Mouse (Mus musculus) layer of hippocampus, adult 8-10 months (tissue): ENCODE results near the gene Ctnnb1. TPM values are rescaled to one million over a fixed set of nuclear protein-coding genes. Genes with fewer than 3 reads are reported as not detected.
"Not testable (repeated sequence)": the region's sequence is repeated elsewhere in the genome, so short reads cannot be mapped to it uniquely, and the experiment has no call there.

Experiments
- DNase-seq, 2 experiments: peaks; one replicate each; pipeline ENCODE4 v3.0.0; 2022; ENCODE audit warnings: low spot score in 2 of 2
- total RNA-seq, 4 experiments: library from RNA; stranded (reverse); gene quantifications; 2 replicates each; pipeline ENCODE4 v1.2.4; 2022

The Ctnnb1 gene
- total RNA-seq, result 100 to 1,000 TPM; 528 to 559 (median 551) TPM

DNA sequence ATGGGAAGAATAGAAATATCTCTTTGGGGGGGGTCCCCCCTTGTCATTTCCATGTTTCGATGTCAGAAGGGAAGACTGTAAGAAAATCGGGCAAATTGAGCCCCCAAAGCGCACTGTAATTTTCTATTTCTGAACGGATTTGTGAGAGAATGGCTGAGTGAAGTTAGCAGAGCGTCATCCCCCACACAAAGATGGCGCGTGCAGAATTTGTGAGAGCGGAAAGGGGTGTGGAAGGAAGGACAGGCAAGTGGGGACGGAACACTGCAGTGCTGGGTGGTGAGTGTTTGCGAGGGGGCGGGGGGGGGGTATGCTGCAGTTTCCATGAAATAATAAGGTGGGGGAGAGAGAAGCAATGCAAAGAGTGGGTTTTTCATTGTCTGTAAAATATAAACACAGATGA lies at the start of gene Ctnnb1:
Gene Ctnnb1, plus strand, starts transcription at position 136 of the 400 bp plus-strand sequence.
- no peak for DNase-seq

DNA sequence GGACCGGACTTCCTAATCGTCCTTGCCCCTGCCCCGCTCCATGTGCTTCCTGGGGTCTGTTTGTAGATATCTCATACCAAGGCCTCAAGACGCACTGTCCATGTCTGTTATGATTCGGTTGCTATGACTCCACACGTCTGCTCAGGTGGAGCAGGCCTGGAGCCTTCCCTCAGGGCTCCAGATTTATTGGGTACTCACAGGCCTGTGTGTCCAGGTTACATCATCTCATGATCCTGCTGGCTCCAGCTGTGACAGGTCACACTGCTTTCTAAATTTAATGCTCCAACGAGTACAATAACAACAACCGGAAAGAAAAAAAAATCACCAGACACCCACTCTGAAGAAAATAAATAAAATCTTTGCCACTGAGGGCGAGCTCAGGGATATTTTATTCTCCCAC lies 48.7 kb upstream of the Ctnnb1 start:
- no peak for DNase-seq

DNA sequence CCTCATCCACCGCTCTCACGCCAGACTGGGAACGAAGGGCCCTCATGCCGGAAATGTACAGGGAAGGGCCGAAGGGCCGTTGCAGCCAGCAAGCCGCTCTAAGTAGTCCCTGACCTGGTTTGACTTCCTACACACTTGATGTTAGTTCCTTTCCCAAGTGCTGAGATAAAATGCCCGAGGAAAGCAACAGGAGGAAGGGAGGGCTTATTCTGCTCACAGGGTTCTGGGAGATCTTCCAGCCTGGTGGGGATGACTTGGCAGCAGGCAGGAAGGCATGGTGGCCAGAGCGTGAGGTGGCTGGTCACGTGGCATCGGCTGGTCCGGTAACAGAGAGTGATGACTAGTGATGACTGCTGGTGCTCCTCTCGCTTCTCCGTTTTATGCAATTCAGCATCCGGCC lies 47.9 kb upstream of the Ctnnb1 start:
- DNase-seq, result no peak

DNA sequence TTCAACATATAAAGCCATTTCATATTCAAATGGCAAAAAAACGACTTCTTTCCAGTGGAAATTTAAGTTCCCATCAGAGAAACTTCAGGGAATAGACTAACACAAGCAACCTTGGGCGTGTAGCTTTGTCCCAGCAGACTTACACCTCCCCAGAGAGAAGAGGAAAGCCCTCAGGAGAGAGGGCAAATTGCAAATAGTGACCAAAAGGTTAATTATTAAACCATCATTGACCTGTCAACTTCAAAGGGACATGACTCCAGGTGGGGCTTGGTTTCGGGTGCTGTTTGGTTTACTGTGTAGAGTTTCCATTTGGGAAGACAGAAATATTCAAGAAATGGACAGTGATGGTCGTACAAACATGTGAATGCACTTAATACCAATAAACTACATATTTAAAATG lies 47.2 kb upstream of the Ctnnb1 start:
- DNase-seq, result no peak

DNA sequence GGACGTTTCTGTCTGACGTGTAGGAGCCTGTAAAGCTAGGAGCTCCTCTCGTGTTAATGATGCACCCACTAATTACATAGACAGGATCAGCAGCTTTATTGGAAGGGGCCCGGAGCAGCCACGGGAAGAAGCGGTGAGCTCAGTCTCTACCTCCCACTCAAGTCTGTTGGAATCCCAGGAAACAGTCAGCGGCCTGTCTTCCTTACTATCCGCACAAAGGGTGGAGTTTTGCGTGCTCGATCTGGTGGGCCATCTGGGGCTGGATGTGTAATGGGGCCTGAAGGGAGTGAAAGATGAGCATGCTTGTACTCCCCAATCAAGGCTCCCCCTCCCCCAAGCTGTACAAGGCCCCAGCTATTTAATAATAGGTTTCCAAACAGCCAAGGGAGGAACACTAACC lies 44.3 kb upstream of the Ctnnb1 start:
- peak; percentile 58 to 60 for DNase-seq

DNA sequence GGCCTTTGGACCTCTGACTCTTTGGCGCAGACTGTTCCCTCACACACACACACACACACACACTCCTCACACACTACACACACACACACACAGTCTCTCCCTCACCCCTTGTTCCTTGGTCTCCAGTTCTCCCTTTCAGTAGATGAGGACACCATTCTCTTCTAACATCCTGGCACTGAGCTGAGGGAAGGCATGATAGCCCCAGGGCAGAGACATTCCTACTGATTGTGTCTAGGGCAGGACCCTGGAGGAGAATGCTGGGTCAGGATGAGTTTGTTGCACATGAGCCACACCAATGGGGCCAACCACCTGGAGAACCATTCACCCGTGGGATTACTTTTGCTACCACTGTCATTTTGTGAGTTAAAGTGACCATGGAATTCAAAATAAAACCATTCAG lies 41.4 kb upstream of the Ctnnb1 start:
- no peak for DNase-seq

DNA sequence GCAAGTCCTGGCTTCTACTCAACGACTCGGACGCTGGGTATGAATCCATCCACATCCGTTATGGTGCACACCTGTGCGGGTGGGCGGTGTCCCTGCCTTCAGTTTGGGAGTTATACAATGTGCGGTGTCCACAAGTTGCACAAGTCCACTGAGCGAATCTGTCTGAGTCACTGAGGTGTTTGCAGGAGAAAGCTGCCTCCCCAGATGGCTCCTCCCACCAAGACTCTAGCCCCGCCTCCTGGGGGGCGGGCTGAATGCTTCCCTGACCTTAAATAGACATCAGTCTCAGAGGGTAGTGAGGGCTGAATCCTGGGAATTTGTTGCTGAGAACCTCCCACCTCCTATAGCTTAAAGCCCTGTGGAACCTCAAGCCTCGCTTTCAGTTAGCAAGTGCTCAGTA lies 35.6 kb upstream of the Ctnnb1 start:
- DNase-seq, result no peak

DNA sequence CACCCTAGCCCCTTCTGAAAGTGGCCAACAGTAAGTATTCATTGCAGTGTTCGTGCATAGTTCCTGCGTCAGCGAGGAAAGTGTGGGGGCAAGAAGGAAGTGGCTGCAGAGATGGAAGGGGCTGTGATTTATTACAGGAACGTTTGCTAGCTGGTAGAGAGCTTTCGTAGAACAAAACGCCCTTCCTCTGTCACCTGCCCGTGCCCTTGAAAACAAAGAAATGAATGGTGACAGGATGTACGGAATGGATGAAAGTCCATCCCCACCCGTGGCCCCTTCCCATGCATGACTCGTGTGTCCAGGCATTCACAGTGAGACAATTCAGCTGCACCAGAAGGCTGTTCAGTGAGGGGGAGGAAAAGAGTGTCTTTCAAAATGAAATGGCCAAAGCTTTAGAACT lies 35.0 kb upstream of the Ctnnb1 start:
- DNase-seq, result no peak

DNA sequence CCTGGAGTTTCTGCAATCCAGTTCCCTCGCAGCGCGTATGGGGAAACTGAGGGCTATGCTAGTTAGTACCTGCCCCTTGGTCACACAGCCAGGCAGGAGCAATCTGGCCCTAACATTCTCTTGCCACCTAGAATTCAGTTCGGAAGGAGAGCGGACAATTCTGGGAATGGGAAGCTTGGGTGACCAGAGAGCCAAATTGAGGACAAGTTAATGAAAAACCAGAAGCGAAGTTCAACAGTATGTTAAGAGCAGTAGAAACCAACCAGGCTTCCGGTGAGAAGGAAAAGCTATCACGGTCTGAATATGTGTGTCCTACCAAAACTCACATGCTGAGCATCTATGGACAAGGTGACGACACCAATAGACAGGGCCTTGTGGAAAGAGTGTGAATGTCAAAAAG lies 34.6 kb upstream of the Ctnnb1 start:
- no peak for DNase-seq

DNA sequence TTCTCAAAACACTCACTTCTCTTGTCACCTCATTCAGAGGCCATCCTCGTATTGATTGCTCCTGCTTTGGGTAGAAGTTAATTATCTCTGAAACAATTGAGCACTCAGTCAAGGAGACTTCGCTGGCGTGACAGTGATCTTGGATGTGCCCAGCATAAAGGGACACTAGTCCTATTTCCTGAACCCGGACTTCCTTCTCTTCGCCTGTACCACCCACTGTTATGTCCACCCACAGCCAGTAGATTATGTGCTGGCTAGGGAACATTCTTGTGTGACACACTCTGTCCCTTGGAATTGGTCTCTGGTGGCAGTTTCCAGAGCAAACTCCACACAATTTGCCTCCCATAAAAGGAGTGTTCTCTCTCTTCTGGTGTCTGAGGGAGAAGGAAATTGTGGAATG lies 32.5 kb upstream of the Ctnnb1 start:
- DNase-seq, result no peak

DNA sequence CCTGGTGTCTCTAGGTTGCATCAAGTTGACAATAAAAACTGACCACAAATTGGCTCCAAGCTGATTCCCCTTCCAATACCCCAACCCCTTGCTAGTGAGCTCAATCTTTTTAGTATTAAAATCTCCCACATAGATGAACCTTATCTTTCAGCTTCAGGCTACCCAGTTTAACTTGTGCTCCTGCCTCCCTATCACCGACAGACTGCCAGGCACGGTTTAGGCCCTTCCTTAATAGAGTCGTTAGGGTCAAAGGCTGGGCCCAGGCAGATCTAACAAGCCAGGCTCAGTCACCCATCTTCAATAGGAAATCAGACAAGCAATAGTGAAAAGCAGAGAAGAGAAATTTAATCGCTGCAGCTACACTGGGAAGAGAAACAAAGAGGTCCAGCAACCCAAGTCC lies 31.7 kb upstream of the Ctnnb1 start:
- no peak for DNase-seq

DNA sequence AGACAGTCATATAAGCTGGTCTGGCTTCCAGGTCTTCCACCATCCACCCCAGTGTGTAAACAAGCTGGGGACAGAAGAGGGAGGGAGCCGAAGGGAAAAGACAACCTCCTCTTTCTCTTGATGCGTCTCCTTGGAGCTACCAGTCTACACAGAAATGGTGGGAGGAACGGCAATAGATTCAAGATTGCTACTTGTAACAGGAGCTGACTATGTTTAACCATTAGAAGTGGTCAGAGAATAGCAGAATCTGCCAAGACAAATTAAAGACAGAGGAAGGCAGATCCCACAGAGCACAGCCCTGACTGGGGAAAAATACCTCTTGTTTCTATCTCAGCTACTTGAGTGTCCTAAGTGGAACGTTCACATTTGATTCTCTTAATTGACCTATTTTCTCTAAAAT lies 29.2 kb upstream of the Ctnnb1 start:
- no peak for DNase-seq

DNA sequence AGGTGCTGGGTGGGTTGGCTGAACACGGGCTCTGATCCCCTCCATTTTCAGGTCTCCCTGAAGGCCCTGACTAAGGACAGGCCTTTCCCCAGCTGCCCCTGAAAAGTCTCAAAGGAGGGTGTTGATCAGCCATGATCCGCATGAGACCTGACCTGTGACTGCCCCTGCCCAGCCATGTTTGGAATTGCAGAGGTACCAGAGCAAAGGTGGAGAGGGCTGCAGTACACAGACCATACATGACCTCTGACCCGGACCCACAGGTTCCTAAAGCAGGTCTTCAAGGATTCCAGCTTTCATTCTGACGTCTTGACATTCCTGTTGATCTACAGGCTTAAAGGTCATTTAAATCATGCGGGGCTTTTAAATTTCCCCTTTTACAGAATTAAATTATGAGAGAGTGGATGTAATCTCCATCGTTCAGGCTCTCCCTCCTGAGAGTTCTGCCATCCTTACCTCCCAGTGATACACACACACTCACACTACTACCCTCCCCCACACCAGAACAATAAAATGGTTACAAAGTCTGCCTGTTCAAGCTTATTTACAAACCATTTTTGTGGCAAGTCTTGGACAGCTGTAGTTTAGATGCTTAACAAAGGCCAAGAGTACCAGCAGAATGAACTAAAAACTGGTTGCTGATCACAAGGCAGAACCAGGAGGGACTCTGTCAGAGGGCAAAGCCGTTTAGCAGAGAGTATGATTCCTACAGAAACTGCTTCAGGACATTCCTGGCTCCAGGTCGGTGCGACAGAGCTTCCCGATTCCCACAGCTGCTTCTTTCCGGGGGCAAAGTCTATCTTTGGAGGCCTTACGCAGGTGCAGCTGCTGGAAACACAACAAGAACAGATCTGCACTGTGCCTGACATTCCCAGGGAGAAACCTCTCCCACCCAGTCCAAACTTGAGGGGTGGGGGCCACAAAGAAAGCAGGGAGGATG lies 28.4 kb upstream of the Ctnnb1 start:
- no peak for DNase-seq

DNA sequence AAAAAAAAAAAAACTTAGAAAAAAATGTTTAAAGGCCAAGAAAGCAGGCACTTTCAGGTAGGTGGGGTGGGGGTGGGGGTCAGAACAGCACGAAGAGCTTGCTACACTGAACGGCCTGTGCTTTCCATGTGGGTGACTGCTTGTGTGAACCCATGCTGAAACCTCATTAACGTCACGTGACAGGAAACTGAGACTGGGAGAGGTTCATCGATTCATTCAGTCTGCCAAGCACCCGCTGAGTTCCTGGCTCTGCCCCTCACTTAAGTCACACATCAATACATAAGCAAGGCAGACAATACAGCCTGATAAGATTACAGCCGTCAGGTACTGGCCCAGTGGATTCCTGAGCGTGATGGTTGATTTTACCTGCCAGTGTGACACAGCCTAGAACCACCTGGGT lies 26.5 kb upstream of the Ctnnb1 start:
- no peak for DNase-seq

DNA sequence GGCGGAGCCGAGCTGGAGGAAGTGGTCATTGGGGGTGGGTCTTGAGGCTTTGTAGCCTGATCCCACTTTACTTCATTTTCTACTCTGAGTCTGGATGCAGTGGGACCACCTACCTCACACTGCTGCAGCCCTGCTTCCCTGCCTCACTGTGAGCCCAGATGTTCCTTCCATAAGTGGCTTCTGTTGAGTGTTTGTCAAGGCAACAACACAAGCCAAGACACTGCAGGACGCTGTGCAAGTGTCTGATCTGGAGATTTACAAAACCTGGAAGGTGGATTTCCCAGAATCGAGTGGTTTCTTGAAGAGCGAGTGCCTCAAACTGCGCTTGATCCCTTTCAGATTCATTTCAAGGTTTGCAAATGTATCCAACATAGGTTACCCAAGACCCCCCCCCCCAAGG lies 20.6 kb upstream of the Ctnnb1 start:
- no peak for DNase-seq

DNA sequence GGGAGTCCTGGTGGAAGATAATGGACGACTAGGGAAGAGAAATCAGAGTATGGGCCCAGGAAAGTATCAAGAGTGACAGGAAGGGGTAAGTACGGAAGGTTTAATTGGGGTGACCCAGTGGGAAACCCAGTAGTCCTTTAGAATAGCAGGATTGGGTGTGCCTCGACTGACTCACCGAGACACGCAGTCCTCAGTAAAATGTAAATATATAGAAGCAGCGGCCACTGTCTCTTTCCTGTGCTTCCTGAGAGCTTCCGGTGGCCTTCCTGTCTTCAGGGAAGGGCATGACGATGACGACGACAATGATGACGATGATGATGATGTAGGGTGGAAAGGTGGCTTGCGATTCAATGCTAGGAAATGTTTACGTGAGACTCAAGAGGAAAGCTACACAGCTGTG lies 15.9 kb upstream of the Ctnnb1 start:
- DNase-seq, result no peak

DNA sequence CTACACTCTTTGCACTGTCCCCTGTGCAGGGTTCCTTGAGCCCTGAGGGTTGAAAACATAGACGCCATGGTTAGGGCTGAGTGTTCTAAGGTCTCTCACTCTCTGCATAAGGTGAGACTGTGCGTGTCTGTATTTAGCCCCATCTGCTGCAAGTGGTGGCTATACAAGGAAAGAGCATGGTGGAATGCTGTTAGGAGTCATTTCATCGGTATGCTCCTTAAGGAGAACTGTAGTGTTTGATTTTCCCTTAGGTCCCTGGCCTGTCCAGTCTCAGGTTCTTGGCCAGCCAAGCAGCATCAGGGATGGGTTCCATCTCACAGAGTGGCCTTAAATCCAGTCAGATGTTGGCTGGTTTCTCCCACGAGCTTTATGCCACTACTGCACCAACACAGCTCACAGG lies 14.6 kb upstream of the Ctnnb1 start:
- DNase-seq, result no peak

DNA sequence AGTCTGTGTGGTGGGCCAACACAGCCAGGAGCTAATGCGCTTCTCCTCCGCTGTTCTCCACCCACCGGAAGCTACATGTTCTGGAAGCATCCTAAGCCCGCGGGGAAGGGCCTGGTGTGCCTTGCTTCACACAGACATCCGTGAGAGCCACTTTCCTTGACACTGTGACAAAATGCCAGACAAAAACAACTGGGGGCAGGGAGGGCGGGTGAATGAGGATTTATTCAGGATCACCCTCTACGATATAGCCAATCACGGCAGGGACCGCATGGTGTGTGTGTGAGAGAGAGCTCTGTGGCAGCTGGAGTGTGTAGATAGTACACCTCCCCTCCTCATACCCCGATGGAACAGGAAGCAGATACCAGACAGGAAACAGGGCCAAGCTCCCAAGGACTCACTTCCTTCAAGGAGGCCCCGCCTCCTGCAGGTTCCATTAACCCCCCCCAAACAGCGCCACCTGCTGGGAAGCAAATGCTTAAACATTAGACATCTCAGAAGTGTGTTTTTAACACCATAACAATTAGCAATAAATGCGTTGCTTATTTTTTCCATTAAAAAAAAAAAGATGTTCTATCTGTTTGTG lies 14.0 kb upstream of the Ctnnb1 start:
- DNase-seq, result no peak

DNA sequence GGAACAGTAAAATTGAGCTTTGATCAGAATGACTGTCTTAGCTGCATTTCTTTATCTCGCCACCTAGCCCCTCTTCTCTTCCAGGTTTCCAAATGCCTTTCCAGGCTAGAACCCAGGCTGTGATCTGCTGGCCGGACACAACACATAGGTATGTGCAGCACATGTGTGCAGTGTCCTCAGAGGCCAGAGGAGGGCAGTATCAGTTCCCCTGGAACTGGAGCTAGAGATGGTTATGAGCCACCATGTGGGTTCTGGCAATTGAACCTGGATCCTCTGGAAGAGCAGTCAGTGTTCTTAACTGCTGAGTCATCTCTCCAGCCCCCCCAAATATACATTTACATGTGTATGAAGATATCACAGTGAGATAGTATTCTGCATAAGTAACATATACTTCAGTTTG lies 11.4 kb upstream of the Ctnnb1 start:
- not testable (repeated sequence) for DNase-seq

DNA sequence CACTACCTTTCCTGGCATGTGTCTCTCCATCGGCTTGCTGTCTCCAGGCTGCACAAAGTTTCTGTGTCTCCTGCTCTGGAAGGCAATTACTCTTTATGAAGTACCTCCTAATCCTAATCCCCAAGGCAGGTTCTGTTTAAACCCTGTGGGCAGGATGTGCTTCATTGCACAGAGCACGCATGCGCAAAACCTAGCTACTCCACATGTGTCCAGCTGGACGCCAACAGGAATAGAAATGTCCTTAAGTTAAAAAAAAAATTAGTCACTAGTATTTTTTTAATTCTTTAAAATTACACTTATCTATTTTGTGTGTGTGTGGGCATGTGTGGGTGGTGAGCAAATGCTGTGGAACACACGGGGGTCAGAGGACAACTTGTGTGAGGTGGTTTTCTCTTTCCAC lies 10.8 kb upstream of the Ctnnb1 start:
- DNase-seq, result no peak

DNA sequence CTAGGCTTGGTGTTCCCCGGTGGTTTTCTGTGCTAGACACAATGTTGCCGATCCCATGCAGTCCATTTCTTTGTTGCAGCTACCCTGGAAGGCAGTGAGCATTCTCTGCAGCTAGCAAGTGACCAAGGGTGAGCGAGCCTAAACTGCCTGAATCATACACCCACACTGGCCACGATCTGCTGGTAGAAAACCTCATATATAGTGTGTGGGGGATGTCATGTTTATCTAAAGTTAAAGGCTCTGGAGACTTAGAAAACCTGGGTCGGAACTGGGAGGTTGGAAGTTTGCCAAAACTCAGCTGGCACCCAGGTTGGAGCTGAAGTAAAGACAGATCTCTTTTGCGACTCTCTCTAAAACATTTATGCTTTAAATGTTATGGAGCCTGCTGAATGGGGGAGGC lies 10.4 kb upstream of the Ctnnb1 start:
- DNase-seq, result no peak

DNA sequence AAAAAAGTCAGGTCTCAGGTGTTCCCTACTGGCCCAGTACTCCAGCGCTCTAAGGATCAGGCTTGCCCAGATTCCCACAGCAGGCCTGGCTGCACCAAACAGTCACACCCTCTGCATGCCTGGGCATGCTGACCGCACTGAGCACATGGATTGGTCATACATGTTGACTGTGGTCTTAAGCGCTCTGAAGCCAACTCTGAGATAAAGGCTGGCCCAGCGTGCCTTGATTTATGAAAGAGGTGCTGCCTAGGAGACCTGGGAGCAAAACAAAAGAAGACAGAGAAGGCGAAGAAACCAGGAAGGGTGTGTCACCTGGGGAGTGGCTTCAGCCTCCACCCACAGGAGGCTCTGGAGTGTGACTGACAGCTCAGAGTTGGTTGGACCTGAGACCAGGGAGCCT lies 9.9 kb upstream of the Ctnnb1 start:
- no peak for DNase-seq

DNA sequence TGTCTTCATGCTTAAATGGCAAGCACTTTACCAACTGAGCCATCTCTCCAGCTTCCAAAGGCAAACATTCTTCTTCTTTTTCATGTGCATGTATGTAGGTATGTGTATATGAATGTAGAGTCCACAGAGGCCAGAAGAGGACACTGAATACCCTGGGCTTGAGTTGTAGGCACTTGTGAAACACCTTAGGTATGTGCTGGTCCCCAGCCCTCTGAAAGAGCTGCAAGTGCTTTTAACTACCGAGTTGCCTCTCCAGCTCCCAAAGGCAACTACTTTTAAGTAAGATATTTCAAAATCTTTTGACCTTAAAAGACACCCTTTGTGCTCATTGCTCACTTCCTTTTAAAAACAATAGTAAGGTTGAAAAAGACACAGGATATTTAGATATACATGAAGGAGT lies 2.9 kb upstream of the Ctnnb1 start:
- no peak for DNase-seq
